Mouse (Mus musculus): ENCODE data around the gene H2-Q1. TPM values are rescaled to one million over a fixed set of nuclear protein-coding genes. Genes with fewer than 3 reads are reported as not detected.
"Not testable (repeated sequence)": the region's sequence is repeated elsewhere in the genome, so short reads cannot be mapped to it uniquely, and the experiment has no call there.

The H2-Q1 gene
- total RNA-seq, 4 experiments from 2014 or later = 0.17 to 0.65 (median 0.21) TPM; not detected in 1

DNA sequence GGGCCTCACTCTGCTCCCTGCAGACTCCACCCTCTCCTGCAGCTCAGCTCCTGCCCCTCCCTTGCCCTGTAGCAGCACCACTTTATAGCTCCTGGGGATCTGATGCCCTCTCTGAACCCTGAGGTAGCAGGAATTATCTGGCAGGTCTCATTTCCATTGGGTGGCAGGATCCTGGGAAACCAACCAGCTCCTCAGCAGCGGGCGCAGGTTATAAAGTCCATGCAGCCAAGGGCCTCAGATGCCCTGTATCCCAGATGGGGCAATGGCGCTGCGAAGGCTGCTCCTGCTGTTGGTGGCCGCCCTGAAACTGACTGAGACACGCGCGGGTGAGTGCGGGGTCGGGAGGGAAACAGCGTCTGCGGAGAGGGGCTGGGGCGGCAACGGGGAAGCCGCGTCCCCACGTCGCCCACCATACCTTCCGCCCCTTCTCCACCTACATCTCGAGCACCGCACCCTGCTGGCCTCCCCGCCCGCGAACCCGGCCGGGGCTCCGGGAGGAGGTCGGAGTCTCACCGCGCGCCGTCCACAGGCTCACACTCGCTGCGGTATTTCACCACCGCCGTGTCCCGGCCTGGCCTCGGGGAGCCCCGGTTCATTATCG is 22.0 kb downstream of the H2-Q1 start, which contains the start of gene H2-Q2:
Gene H2-Q2 (plus strand): TSS at position 172 of the 601 bp plus-strand sequence.
- DNase-seq (ENCODE audit: low spot score in 2 of 2) = no peak

DNA sequence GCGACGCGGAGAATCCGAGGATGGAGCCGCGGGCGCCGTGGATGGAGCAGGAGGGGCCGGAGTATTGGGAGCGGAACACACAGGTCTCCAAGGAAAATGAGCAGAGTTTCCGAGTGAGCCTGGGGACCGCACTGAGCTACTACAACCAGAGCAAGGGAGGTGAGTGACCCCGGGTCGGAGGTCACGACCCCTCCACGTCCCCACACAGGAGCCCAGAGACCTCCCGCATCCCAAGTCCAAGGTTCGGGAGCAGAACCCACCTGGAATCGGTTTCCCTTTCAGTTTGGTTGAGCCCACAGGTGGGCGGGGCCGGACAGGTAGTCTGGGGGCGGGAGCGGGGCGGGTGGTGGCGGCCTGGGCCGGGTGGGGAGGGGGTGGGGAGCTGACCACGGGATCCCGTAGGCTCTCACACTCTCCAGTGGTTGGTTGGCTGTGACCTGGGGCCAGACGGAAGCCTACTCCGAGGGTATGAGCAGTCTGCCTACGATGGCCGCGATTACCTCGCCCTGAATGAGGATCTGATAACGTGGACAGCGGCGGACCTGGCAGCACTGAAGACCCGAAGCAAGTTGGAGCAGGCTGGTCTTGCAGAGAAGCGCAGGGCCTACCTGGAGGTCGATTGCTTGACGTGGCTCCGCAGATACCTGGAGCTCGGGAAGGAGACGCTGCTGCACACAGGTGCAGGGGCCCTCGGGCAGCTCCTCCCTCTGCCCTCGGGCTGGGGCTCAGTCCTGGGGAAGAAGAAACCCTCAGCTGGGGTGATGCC is 22.7 kb downstream of the H2-Q1 start:
- DNase-seq (ENCODE audit: low spot score in 2 of 2) = no peak

DNA sequence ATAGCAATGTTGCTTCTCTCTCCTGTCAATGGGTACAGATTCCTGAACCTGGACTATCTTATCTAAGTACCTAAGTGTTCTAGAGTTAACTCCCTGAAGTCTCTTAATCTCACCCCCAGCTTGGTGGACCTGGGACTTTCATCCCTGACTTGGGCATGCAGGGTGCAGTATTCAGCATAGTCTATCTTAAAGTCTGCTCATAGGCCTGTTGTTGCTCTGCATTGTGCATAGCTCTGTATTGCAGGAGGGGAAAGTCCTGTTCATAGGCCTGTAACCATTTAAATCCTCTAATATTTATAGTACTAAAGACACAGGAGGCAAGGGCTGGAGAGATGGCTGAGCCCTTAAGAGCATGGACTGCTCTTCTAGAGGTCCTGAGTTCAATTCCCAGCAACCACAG is 27.5 kb downstream of the H2-Q1 start:
- not testable (repeated sequence) for DNase-seq (ENCODE audit: low spot score in 2 of 2)

DNA sequence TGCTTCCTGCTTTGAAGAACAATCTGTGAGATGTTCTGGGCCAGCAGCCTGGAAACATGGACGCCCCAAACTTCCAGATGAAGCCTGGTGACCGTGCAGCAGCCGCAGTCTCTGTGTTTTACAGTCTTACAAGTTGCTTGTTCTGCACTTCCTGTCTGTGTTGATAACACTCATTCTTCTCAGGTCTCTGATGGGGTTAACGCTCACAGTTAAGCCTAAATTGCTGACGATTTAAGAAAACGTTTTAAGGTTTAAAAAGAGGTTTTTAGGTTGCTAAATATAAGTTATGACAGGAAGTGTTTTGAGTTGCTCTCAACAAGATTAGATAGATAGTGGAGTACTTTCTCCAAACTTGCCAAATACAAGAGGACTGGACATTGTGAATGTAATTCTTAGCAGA is 33.1 kb downstream of the H2-Q1 start:
- DNase-seq (ENCODE audit: low spot score in 2 of 2) = not testable (repeated sequence)

DNA sequence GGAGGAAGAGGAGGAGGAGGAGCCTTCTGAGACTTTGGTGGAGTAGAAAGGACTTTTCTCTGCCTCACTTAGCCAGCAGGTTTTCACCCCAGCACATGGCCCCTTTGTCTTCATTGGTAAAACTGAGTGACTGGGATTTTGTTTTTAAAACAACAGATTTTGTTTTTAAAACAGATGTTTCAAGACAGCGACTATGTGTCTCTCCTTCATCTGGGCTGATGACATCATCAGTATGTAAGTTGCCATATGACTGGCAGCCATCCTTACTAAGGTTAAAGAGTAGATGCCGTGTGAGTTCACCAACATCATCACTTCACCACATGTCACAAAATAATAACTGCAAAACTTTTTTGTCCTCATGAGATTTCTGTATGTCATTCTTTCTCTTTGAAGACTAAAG is 33.9 kb downstream of the H2-Q1 start:
- DNase-seq (ENCODE audit: low spot score in 2 of 2) = no peak

DNA sequence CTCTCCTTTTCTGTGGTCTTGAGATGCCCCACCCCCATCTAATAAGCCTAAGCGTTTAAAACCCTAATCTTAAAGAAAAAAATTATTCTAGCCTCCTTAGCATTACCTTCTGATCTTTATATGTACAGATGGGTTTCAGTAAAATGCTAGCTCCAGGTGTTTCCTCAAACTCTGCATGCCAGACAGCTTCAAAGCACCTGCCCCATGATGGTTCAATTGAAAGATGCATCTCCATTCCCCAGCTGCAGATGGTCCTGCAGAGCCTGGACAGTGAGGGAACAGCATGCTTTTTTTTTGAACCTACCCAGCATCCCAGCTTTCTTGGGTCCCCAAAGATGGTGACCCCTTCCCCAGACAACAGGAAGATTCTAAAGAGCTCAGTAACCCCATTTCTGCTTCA is 36.9 kb downstream of the H2-Q1 start:
- no peak for DNase-seq (ENCODE audit: low spot score in 2 of 2)

DNA sequence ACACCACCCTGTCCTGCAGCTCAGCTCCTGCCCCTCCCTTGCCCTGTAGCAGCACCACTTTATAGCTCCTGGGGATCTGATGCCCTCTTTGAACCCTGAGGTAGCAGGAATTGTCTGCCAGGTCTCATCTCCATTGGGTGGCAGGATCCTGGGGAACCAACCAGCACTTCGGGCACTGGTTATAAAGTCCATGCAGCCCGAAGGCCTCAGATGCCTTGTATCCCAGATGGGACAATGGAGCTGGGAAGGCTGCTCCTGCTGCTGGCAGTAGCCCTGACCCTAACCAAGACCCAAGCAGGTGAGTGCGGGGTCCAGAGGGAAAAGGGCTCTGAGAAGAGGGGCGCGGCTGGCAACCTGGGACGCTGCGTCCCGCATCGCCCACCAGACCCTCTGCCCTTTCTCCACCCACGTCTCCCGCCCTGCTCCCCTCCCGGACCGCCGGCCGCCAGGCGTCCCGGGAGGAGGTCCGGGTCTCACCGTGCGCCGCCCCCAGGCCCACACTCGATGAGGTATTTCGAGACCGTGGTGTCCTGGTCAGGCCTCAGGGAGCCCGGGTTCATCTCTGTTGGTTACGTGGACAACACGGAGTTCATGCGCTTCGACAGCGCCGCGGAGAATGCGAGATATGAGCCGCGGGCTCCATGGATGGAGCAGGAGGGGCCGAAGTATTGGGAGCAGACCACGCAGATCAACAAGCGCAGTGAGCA is 38.7 kb downstream of the H2-Q1 start:
- no peak for DNase-seq (ENCODE audit: low spot score in 2 of 2)

DNA sequence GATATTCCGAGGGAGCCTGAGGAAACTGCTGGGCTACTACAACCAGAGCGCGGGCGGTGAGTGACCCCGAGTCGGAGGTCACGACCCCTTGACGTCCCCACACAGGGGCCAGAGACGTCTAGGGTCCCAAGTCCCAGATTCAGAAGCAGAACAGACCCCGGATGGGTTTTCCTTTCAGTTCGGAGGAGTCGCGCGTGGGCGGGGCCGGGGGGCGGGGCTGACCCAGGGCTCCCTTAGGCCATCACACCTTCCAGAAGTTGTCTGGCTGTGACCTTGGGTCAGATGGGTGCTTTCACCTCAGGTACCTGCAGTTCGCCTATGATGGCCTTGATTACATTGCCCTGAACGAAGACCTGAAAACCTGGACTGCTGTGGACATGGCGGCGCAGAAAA is 39.3 kb downstream of the H2-Q1 start:
- DNase-seq (ENCODE audit: low spot score in 2 of 2) = no peak

Other genes with a start within 250 kb of the H2-Q1 start
- gene Ly6g6e, start 243.5 kb upstream of the H2-Q1 start, total RNA-seq (2022) = not detected
- gene Ly6g6d, start 242.3 kb upstream of the H2-Q1 start, total RNA-seq (2022) = 1 to 10 TPM in 1 of 4 experiments, under 1 TPM in 2, not detected in 1; 0.53 to 1.8 (median 0.99) TPM
- not detected for gene Ly6g6f, start 234.8 kb upstream of the H2-Q1 start, total RNA-seq (2022)
- gene Abhd16a, start 231.1 kb upstream of the H2-Q1 start, total RNA-seq (2022) = 100 to 1,000 TPM in 1 of 4 experiments, 10 to 100 TPM in 3; 84.1 to 107 (median 92.9) TPM
- not detected for gene Ly6g5c, start 212.1 kb upstream of the H2-Q1 start, total RNA-seq (2022)
- gene Ly6g5b, start 205.0 kb upstream of the H2-Q1 start, total RNA-seq (2022) = not detected
- 10 to 100 TPM in 1 of 4 experiments, 1 to 10 TPM in 3; 8.6 to 11.4 (median 9.3) TPM for gene Gpank1, start 198.9 kb upstream of the H2-Q1 start, total RNA-seq (2022)
- gene Csnk2b, start 198.4 kb upstream of the H2-Q1 start, total RNA-seq (2022) = 100 to 1,000 TPM; 169 to 216 (median 180) TPM
- 10 to 100 TPM; 13.6 to 22.6 (median 17.0) TPM for gene D17H6S53E, start 194.0 kb upstream of the H2-Q1 start, total RNA-seq (2022)
- not detected for gene Apom, start 188.4 kb upstream of the H2-Q1 start, total RNA-seq (2022)
- gene Bag6, start 185.2 kb upstream of the H2-Q1 start, total RNA-seq (2022) = 100 to 1,000 TPM; 206 to 247 (median 236) TPM
- gene Prrc2a, start 155.5 kb upstream of the H2-Q1 start, total RNA-seq (2022) = 10 to 100 TPM; 90.5 to 98.3 (median 94.6) TPM
- gene Aif1, start 144.3 kb upstream of the H2-Q1 start, total RNA-seq (2022) = under 1 TPM in 2 of 4 experiments, not detected in 2; 0.52 to 0.72 TPM
- gene Lst1, start 132.0 kb upstream of the H2-Q1 start, total RNA-seq (2022) = under 1 TPM in 2 of 4 experiments, not detected in 2; 0.73 to 0.92 TPM
- not detected for gene Ltb, start 126.0 kb upstream of the H2-Q1 start, total RNA-seq (2022)
- under 1 TPM in 1 of 4 experiments, not detected in 3; 0.31 TPM for gene Tnf, start 118.4 kb upstream of the H2-Q1 start, total RNA-seq (2022)
- under 1 TPM; 0.53 to 0.76 (median 0.65) TPM for gene Lta, start 115.1 kb upstream of the H2-Q1 start, total RNA-seq (2022)
- gene Gm16181, start 99.6 kb upstream of the H2-Q1 start, total RNA-seq (2022) = not detected
- 1 to 10 TPM; 1.3 to 2.3 (median 1.9) TPM for gene Atp6v1g2, start 86.7 kb upstream of the H2-Q1 start, total RNA-seq (2022)
- gene Nfkbil1, start 84.6 kb upstream of the H2-Q1 start, total RNA-seq (2022) = 1 to 10 TPM; 6.3 to 8.6 (median 8.0) TPM
- 10 to 100 TPM; 77.1 to 93.9 (median 81.7) TPM for gene Ddx39b, start 78.7 kb upstream of the H2-Q1 start, total RNA-seq (2022)
- 10 to 100 TPM; 31.3 to 52.9 (median 41.7) TPM for gene H2-D1, start 57.7 kb upstream of the H2-Q1 start, total RNA-seq (2022)
- under 1 TPM; 0.38 to 0.90 (median 0.45) TPM for gene H2-Q2, start 21.8 kb downstream of the H2-Q1 start, total RNA-seq (2022)
- gene H2-Q4, start 59.2 kb downstream of the H2-Q1 start, total RNA-seq (2022) = 1 to 10 TPM; 3.2 to 5.2 (median 4.0) TPM
- gene H2-Q6, start 104.4 kb downstream of the H2-Q1 start, total RNA-seq (2022) = 1 to 10 TPM in 1 of 4 experiments, under 1 TPM in 3; 0.68 to 1.1 (median 0.87) TPM
- gene H2-Q7, start 118.8 kb downstream of the H2-Q1 start, total RNA-seq (2022) = 1 to 10 TPM in 3 of 4 experiments, under 1 TPM in 1; 0.94 to 1.6 (median 1.2) TPM
- gene H2-Q10, start 149.7 kb downstream of the H2-Q1 start, total RNA-seq (2022) = under 1 TPM in 3 of 4 experiments, not detected in 1; 0.07 to 0.78 (median 0.29) TPM
- gene Pou5f1, start 185.6 kb downstream of the H2-Q1 start, total RNA-seq (2022) = not detected
- gene Tcf19, start 196.4 kb downstream of the H2-Q1 start, total RNA-seq (2022) = under 1 TPM; 0.32 to 0.67 (median 0.51) TPM
- gene Cchcr1, start 196.7 kb downstream of the H2-Q1 start, total RNA-seq (2022) = 1 to 10 TPM in 3 of 4 experiments, under 1 TPM in 1; 0.82 to 1.3 (median 1.1) TPM
- gene Psors1c2, start 212.8 kb downstream of the H2-Q1 start, total RNA-seq (2022) = not detected
- gene Cdsn, start 231.7 kb downstream of the H2-Q1 start, total RNA-seq (2022) = 1 to 10 TPM in 1 of 4 experiments, under 1 TPM in 1, not detected in 2; 0.29 to 1.1 TPM
- gene 2300002M23Rik, start 247.0 kb downstream of the H2-Q1 start, total RNA-seq (2022) = not detected